Mouse (Mus musculus): ENCODE measurements around the gene Ccrl2. TPM values are rescaled to one million over a fixed set of nuclear protein-coding genes. Genes with fewer than 3 reads are reported as not detected.

Ccrl2 gene
- polyA plus RNA-seq, 1 experiment from 2014 or later, result 4.6 TPM

DNA sequence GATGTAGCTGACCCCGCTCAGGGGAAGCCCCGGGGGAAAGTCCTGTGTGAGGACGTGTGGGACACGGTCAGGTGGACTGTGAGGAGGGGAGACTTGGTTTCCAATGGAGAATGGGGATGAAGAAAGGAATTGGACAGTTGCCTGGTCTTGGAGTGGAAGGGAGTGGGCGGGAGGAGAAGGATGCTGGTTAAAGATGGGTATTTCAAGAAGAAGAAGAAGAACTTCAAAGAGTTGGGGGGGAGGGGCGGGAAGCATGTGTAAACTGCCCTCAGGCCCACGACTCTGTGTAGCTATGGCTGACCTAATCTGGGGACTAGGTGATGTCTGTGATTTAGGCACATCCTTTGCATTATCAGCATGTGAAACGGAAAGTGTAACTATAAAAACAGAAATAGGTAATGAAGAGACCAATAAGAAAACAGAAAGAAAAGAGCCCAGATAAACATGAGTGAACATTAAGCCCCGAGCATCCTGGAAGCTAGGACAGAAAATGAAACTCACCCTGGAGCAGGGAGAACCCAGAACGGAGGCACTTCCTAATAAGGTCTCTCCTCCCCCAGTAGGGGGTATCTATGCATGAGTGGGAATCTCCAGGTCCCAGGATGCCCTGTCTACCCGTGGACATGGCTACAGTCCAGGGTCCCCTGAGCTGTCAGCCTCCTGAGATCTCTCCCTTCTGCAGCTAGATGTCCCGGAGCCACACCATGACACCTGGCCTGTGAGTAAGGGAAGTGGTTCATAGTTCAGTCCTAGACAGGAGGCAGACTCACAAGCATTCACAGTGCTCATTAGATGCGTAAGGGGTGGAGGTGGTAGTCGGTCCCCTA lies 438 bp upstream of the Ccrl2 start:
- Histone ChIP-seq H3K9ac (0 out of 2 replicates have a peak overlapping the region, but pooled peaks have one; percentile 30), H3K4me1 (peaks cover 19% of the 10 kb centered on the region), H3K9me3 (no peaks in the 10 kb centered on the region), H3K4me2 (peak overlapping the region; percentile 75), H3K27ac (peak overlapping the region; percentile 53; the same call in 1 of the 2 replicates), H3K27me3 (no peaks in the 10 kb centered on the region), H3K4me3 (no peak overlapping the region; the same call in 1 of the 2 replicates), H3K36me3 (no peaks in the 10 kb centered on the region)
- ATAC-seq (ENCODE audit: borderline replicate concordance, extremely low read depth, low FRiP score, low TSS enrichment), result 0 out of 2 replicates have a peak, but pooled peaks have one; percentile 15
- WGBS, result 42% methylated on average over 14 of the region's 14 CpGs

DNA sequence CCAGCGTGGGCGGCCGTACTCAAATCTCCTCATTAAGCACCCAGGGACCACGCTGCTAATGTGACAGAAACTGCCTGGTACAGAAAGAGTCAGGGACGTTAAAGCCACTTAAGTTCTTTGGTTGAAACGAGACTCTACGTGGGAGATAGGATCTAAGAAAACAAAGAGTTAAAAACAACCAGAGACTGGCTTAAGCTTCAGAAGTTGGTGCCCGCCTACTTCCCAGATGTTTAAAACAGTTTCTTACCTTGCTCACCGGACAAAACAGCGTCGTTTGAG lies 861 bp downstream of the Ccrl2 start:
- Histone ChIP-seq H3K4me1 (peaks cover 19% of the 10 kb centered on the region), H3K27me3 (no peaks in the 10 kb centered on the region), H3K4me3 (peak overlapping the region; percentile 48), H3K27ac (peak overlapping the region; percentile 53), H3K9me3 (no peaks in the 10 kb centered on the region), H3K4me2 (peak overlapping the region; percentile 75), H3K36me3 (no peaks in the 10 kb centered on the region), H3K9ac (peak overlapping the region; percentile 30)
- 2% methylated on average over 11 of the region's 11 CpGs for WGBS
- ATAC-seq (ENCODE audit: borderline replicate concordance, extremely low read depth, low FRiP score, low TSS enrichment), result no peak

DNA sequence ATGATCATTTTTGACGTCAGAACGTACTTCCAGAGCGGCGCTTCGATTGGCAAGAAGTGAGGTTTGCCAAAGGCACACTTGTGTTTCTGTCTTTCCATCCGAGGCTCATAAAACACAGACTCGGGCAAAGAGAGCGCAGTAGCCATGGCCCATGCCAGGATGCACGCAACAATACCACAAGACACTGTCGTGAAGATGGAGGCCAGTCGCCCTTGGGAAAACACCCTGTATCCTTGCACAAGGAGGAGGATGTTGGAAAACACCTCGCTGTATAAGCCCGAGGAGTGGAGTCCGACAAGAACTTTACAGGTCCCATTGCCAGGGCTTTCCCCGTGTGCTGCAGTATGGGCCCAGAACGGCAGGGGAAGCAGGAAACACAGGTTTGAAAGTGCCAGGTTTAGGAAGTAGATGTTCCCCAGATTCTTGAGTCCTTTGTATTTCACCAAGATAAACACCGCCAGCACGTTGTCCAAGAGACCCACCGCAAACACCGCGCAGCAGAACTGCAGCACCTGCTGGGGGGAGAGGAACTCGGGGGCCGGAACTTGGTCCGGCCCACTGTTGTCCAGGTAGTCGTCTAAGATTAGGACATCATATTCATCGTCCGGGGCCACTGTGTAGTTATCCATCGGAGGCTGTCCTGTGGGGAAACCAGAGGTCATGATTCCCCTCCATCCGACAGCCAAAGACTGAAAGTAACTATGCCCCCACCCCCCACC lies 1.4 kb downstream of the Ccrl2 start:
- peak overlapping the region; percentile 53 for H3K27ac ChIP-seq
- ATAC-seq (ENCODE audit: borderline replicate concordance, extremely low read depth, low FRiP score, low TSS enrichment), result no peak
- WGBS, result 40% methylated on average over 29 of the region's 29 CpGs
- H3K36me3 ChIP-seq, result no peaks in the 10 kb centered on the region
- peak overlapping the region; percentile 75 for H3K4me2 ChIP-seq
- H3K9ac ChIP-seq, result peak overlapping the region; percentile 30; the same call in 1 of the 2 replicates
- peak overlapping the region; percentile 48 for H3K4me3 ChIP-seq
- H3K27me3 ChIP-seq, result no peaks in the 10 kb centered on the region
- H3K9me3 ChIP-seq, result no peaks in the 10 kb centered on the region
- peaks cover 19% of the 10 kb centered on the region for H3K4me1 ChIP-seq

DNA sequence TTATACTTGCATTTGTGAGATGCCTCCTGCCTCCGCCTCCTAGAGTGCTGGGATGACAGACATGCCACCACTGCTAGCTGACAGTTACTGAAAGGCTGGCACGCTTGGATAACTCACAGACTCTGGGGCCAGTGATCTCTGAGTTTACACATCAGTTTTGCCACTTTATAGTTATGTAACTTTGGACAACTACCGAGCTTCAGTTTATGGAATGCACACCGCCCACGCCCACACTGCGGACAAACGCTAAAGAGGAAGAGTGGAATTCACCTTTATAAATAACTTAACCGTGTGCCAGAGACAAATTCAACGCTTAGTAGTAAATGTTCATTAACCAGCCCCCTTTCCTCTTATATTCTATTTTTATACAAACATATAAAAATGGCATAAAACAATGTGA lies 2.4 kb downstream of the Ccrl2 start:
- no peak overlapping the region for H3K4me2 ChIP-seq
- no peaks in the 10 kb centered on the region for H3K36me3 ChIP-seq
- peaks cover 19% of the 10 kb centered on the region for H3K4me1 ChIP-seq
- H3K27me3 ChIP-seq, result no peaks in the 10 kb centered on the region
- no peak overlapping the region for H3K9ac ChIP-seq
- no peak overlapping the region for H3K4me3 ChIP-seq
- 58% methylated on average over 9 of the region's 9 CpGs for WGBS
- no peaks in the 10 kb centered on the region for H3K9me3 ChIP-seq
- ATAC-seq (ENCODE audit: borderline replicate concordance, extremely low read depth, low FRiP score, low TSS enrichment), result no peak
- no peak overlapping the region for H3K27ac ChIP-seq

DNA sequence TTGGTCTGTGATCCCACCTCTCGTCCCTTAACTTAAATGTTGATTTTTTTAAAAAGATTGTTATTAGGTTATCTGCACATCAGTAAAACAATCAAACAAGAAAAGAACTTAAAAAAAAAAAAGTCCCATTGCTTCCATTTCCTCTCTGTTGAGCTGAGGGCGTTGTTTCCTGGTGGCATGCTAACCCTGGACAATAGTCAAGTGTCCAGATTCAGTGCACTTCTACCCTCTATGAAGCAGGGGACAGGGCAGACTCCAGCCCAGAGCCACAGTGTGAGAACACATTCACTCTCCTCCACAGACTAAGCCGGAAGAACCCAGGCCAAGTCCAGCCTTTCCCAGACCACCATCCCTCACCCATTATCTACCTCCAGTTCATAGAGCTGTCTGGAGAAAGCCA lies 8.9 kb downstream of the Ccrl2 start:
- H3K9me3 ChIP-seq, result no peaks in the 10 kb centered on the region
- H3K36me3 ChIP-seq, result no peaks in the 10 kb centered on the region
- ATAC-seq (ENCODE audit: borderline replicate concordance, extremely low read depth, low FRiP score, low TSS enrichment), result no peak
- H3K4me1 ChIP-seq, result no peaks in the 10 kb centered on the region
- no peak overlapping the region for H3K4me3 ChIP-seq
- H3K27me3 ChIP-seq, result no peaks in the 10 kb centered on the region
- no peak overlapping the region for H3K9ac ChIP-seq
- H3K4me2 ChIP-seq, result no peak overlapping the region
- WGBS, result 70% methylated on average over 3 of the region's 3 CpGs
- H3K27ac ChIP-seq, result no peak overlapping the region

DNA sequence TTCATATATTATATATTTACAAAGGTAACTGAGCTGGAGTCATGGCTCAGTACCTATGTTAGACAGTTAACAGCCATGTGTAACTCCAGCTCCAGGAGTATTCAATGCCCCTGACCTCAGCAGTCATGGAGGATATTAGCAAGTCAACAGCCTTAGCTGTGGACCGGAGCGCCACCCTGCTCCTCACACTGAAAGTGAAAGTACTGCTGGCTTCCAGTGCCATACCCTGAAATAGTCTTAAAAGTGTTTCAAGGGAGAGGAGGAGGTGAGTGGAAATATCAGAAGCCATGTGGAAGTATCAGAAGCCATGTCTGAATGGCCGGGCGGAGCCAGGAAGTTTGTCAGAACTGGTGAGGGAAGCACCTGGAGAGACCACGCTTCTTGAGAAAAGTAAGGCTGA lies 10.1 kb downstream of the Ccrl2 start:
- Histone ChIP-seq H3K36me3 (no peaks in the 10 kb centered on the region), H3K27me3 (no peaks in the 10 kb centered on the region), H3K9me3 (no peaks in the 10 kb centered on the region), H3K9ac (no peak overlapping the region), H3K4me1 (no peaks in the 10 kb centered on the region), H3K4me2 (no peak overlapping the region), H3K4me3 (no peak overlapping the region), H3K27ac (no peak overlapping the region)
- ATAC-seq (ENCODE audit: borderline replicate concordance, extremely low read depth, low FRiP score, low TSS enrichment), result no peak
- WGBS, result 88% methylated on average over 5 of the region's 5 CpGs

DNA sequence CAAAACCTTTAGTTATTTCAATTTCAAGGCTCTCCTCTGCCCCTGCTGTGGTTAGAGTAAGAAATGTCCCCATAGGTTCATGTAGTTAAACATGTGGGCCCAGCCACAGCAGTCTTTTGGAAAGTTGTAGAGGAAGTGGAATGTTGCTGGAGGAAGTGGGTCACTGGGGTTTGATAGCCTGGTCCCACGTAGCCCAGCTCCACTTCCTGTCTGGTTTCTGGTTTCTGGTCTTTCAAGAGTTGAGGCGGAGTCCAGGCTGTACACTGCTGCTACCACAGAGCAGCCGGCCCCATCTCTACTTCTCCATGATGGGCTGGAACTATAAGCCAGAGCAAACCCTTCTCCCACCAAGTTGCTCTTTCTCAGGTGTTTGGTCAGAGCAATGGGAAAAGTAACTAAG lies 11.1 kb downstream of the Ccrl2 start:
- no peak for ATAC-seq (ENCODE audit: borderline replicate concordance, extremely low read depth, low FRiP score, low TSS enrichment)
- Histone ChIP-seq H3K27me3 (no peaks in the 10 kb centered on the region), H3K9me3 (no peaks in the 10 kb centered on the region), H3K9ac (no peak overlapping the region), H3K27ac (no peak overlapping the region), H3K4me1 (no peaks in the 10 kb centered on the region), H3K4me3 (no peak overlapping the region), H3K4me2 (no peak overlapping the region), H3K36me3 (no peaks in the 10 kb centered on the region)
- 46% methylated on average over 3 of the region's 3 CpGs for WGBS

DNA sequence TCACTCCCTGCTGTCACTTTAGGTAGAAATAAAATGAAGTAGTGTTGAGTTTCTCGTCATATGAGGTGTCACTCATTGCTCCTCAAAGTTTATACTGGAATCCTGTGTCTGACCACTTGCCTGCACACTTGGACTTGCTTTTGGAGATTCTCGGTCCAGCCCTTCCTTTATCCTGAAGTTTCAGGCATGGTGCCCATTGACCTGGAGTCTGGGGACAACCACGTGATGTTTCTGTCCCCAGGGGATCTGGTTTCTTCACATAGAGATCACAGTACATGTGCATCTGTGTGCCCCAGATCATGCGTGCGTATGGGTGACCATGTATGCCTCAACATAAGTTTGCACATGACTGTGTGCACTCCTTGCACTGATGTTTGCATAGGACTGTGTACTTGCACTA lies 15.1 kb downstream of the Ccrl2 start:
- Histone ChIP-seq H3K4me3 (no peak overlapping the region), H3K27me3 (no peaks in the 10 kb centered on the region), H3K9me3 (no peaks in the 10 kb centered on the region), H3K9ac (no peak overlapping the region), H3K27ac (no peak overlapping the region), H3K36me3 (no peaks in the 10 kb centered on the region), H3K4me2 (no peak overlapping the region), H3K4me1 (no peaks in the 10 kb centered on the region)
- no peak for ATAC-seq (ENCODE audit: borderline replicate concordance, extremely low read depth, low FRiP score, low TSS enrichment)
- WGBS, result 79% methylated on average over 5 of the region's 5 CpGs

DNA sequence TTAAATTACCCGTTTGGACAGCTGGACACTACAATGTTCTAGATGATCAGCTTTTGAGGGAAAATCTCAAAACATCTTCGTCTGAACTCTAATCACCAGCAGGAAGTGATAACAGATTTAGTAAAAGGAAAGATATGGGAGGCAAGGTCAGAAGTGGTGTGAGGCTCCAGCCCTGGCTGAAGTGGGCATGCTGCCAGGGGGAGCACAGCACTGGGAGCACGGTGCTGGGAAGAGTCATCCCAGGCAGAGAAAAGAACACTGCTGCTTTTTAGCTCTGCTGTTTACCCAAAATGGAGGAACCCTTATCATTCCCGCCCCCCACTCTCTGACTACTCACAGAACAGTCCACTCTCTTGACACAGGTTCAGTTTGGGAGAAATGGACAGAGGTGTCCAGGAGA lies 17.4 kb downstream of the Ccrl2 start:
- no peaks in the 10 kb centered on the region for H3K4me1 ChIP-seq
- 49% methylated on average over 4 of the region's 4 CpGs for WGBS
- H3K27me3 ChIP-seq, result no peaks in the 10 kb centered on the region
- H3K4me2 ChIP-seq, result no peak overlapping the region
- H3K36me3 ChIP-seq, result no peaks in the 10 kb centered on the region
- H3K9me3 ChIP-seq, result no peaks in the 10 kb centered on the region
- no peak overlapping the region for H3K4me3 ChIP-seq
- no peak overlapping the region for H3K27ac ChIP-seq
- ATAC-seq (ENCODE audit: borderline replicate concordance, extremely low read depth, low FRiP score, low TSS enrichment), result no peak
- no peak overlapping the region for H3K9ac ChIP-seq

DNA sequence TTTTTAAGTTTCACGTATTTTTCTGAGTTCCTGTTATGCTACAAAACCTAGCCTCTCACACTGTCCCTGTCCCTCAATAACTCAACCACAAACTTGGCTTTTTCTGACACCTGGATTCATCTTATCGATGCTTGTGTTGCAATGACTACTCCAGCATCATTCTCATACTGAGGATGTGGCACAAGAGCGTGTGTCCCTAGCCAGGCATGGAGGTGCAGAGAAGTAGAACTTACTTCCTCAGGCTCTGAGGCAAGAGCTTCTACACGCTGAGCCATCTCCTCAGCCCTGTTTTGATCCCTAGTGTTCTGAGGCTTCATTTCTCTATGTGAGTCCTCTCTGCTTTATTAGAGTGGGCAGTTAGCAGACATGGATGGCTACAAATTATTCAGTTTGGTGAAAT lies 23.6 kb downstream of the Ccrl2 start:
- Histone ChIP-seq H3K4me2 (no peak overlapping the region), H3K27ac (no peak overlapping the region), H3K9ac (no peak overlapping the region), H3K36me3 (no peaks in the 10 kb centered on the region), H3K9me3 (no peaks in the 10 kb centered on the region), H3K4me3 (no peak overlapping the region), H3K4me1 (no peaks in the 10 kb centered on the region), H3K27me3 (no peaks in the 10 kb centered on the region)
- no peak for ATAC-seq (ENCODE audit: borderline replicate concordance, extremely low read depth, low FRiP score, low TSS enrichment)
- 75% methylated on average over 4 of the region's 4 CpGs for WGBS

DNA sequence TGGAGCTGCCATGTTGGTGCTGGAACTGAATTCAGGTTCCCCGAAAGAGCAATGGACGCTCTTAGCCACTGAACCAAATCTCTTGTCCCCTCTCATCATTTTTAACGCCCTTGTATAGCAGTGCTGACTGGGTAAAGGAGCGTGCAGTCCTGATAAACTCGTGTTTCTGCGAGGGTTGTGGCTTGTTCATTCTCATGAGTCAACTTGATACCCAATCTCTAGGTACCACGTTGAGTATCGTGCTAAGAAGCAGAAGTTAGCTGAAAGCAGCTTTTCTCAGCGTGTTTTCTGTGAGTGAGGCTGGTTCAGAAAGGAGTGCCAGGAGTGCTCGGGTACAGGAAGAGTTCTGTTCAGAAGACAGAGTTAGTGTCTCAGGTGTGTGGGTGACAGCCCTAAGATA lies 30.5 kb downstream of the Ccrl2 start:
- no peak for ATAC-seq (ENCODE audit: borderline replicate concordance, extremely low read depth, low FRiP score, low TSS enrichment)
- no peaks in the 10 kb centered on the region for H3K9me3 ChIP-seq
- H3K36me3 ChIP-seq, result no peaks in the 10 kb centered on the region
- H3K4me3 ChIP-seq, result no peak overlapping the region
- no peak overlapping the region for H3K27ac ChIP-seq
- H3K4me1 ChIP-seq, result no peaks in the 10 kb centered on the region
- no peaks in the 10 kb centered on the region for H3K27me3 ChIP-seq
- H3K4me2 ChIP-seq, result no peak overlapping the region
- no peak overlapping the region for H3K9ac ChIP-seq
- 87% methylated on average over 10 of the region's 10 CpGs for WGBS

DNA sequence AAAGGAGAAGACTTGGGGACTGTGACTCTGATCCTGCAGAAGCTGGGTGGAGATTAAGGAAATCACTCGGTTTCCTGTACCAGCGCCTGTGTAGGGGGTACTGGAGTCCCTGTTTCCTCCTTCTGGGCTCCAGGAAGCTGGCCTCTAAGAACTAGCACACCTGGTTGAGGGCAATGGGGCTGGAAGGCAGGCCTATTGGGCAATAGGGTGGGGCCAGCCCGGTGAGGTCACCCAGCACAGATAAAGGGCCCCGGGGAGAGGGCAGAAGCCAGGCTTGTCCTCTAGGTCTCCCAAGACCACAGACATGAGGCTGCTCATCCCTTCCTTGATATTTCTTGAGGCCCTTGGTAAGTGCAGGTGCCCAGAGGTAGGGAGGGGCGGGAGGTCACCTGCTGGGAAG lies 38.3 kb downstream of the Ccrl2 start, which contains the start of gene Ltf:
TSS of gene Ltf (plus strand) at position 250 of the 400 bp plus-strand sequence.
- Histone ChIP-seq H3K9ac (no peak within 1 kb of the TSS), H3K27me3 (no peaks in the 10 kb centered on the region), H3K4me3 (no peak within 1 kb of the TSS), H3K4me2 (no peak within 1 kb of the TSS), H3K4me1 (no peaks in the 10 kb centered on the region), H3K9me3 (no peaks in the 10 kb centered on the region), H3K36me3 (no peaks in the 10 kb centered on the region), H3K27ac (no peak within 1 kb of the TSS)
- 71% methylated on average over 5 of the region's 5 CpGs for WGBS
- no peak for ATAC-seq (ENCODE audit: borderline replicate concordance, extremely low read depth, low FRiP score, low TSS enrichment)

All from lung, embryonic 15.5 days (tissue).